In the genomic region with DNA sequence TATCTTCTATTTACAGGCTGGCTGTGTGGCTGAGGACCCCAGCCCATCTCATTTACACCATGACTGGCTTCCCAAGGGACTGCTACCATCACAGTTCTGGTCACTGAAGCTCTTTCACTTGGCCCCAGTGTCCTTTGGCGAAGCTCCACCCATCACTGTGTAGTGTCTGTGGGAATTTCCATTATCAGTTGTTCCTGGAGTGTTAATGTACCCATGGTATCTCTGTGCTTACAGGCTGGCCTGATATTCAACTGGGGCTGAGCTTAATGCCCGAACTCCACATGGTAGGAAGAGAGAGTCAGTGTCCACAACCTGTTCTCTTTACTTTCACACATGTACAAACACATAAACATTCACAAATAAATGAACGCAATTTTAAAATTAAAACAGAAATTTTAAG, we compare ENCODE assay signal across 34 mouse cellular contexts. TPM values are rescaled to one million over a fixed set of nuclear protein-coding genes. Genes with fewer than 3 reads are reported as not detected.
"Had no signal": no experiment of that assay in that cellular context is flagged by ENCODE, and none has a peak within 500 bp of the region (broad histone marks: within the 10 kb centered on the region; RNA-seq: fewer than 3 reads in every experiment).

No protein-coding gene starts in this region.

- DNase-seq: gastrocnemius, adult 2 months; gastrocnemius, postnatal 10 days; gastrocnemius, postnatal 25 days; heart, adult 18-20 months; heart, postnatal 10 days; heart, postnatal 4 days; kidney, adult 11 months; kidney, adult 2 months; kidney, adult 9 months; kidney, postnatal 14 days; kidney, postnatal 36 days; layer of hippocampus, adult 9-11 months had no signal

- H3K27ac ChIP-seq: gastrocnemius, adult 2 months; heart, embryonic 10.5 days; hindbrain, embryonic 10.5 days; hindbrain, embryonic 13.5 days; hindbrain, embryonic 15.5 days; hindbrain, postnatal 0 days; kidney, embryonic 15.5 days; kidney, postnatal 0 days; left cerebral cortex, adult 2 months; limb, embryonic 10.5 days; limb, embryonic 12.5 days had no signal

- H3K4me3 ChIP-seq: gastrocnemius, adult 2 months; heart, embryonic 10.5 days; heart, embryonic 12.5 days; hindbrain, embryonic 10.5 days; hindbrain, embryonic 13.5 days; hindbrain, embryonic 15.5 days; kidney, embryonic 15.5 days; left cerebral cortex, adult 2 months; limb, embryonic 10.5 days; limb, embryonic 12.5 days had no signal

- H3K4me1 ChIP-seq: heart, embryonic 10.5 days; heart, embryonic 12.5 days; hindbrain, embryonic 10.5 days; hindbrain, embryonic 13.5 days; hindbrain, embryonic 15.5 days; limb, embryonic 10.5 days; limb, embryonic 12.5 days had no signal

- H3K9ac ChIP-seq: heart, embryonic 12.5 days; hindbrain, embryonic 13.5 days; hindbrain, embryonic 15.5 days; kidney, embryonic 15.5 days; limb, embryonic 12.5 days had no signal

- H3K9me3 ChIP-seq: heart, embryonic 10.5 days; heart, embryonic 12.5 days; hindbrain, embryonic 10.5 days; hindbrain, embryonic 13.5 days; hindbrain, embryonic 15.5 days; kidney, embryonic 15.5 days; limb, embryonic 10.5 days; limb, embryonic 12.5 days had no signal

- H3K27me3 ChIP-seq: heart, embryonic 12.5 days; hindbrain, embryonic 13.5 days; hindbrain, embryonic 15.5 days; kidney, embryonic 15.5 days; limb, embryonic 12.5 days had no signal

- H3K4me2 ChIP-seq: heart, embryonic 12.5 days; hindbrain, embryonic 13.5 days; hindbrain, embryonic 15.5 days; kidney, embryonic 15.5 days; limb, embryonic 12.5 days had no signal

- ATAC-seq: hindbrain, postnatal 0 days; intestine, embryonic 16.5 days had no signal

RNA-seq across cellular contexts. Expression of a gene that starts 41.1 kb away (rescaled TPM):
- total RNA-seq: gastrocnemius, adult 2 months; gastrocnemius, postnatal 10 days; gastrocnemius, postnatal 25 days; gastrocnemius, postnatal 4 days; granulocyte monocyte progenitor cell, adult 5-6 weeks; heart, postnatal 10 days; heart, postnatal 4 days; liver, adult 2 months had no signal
- polyA plus RNA-seq: heart, embryonic 14.5 days; heart, embryonic 16.5 days; large intestine, adult 2 months; liver, adult 2 months had no signal

RNA-seq across cellular contexts. Expression of a gene that starts 48.7 kb away (rescaled TPM):
- total RNA-seq: gastrocnemius, adult 2 months; gastrocnemius, postnatal 10 days; gastrocnemius, postnatal 25 days; gastrocnemius, postnatal 4 days; granulocyte monocyte progenitor cell, adult 5-6 weeks; heart, postnatal 10 days; heart, postnatal 25 days; heart, postnatal 4 days; layer of hippocampus, postnatal 14 days; left cerebral cortex, postnatal 14 days had no signal
- polyA plus RNA-seq: heart, embryonic 14.5 days; hindbrain, embryonic 13.5 days; intestine, embryonic 14.5 days; large intestine, adult 2 months had no signal
